Mouse (Mus musculus): ENCODE measurements around the gene Map3k20.

DNA sequence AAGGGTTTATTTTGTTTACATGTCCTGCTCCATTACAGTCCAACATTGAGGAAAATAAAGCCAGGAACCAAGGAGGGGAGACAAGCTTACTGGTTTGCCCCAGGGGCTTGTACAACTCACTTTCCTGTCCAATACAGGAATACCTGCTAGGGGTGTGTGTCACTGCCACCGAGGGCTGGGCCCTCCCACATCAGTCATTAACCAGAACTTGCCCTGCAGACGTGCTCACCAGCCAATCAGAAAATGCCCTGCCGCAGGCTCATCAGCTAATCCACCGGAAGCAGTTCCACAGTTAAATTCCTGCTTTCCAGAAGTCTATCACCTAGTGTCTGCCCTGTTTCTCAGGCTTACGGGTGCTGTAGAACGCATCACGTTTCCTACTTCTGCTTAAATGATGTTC is 206.2 kb downstream of the Map3k20 start:
- TF ChIP-seq EP300 (IDR thresholded peaks at IDR 0.05; ENCODE audit: low read depth) (no peak), CTCF (IDR thresholded peaks at IDR 0.05; ENCODE audit: low read depth) (no peak)

Data from liver, embryonic 14.5 days (tissue).